Mouse (Mus musculus) intestine, postnatal 0 days (tissue): ENCODE data around the gene Wdr6. TPM values are rescaled to one million over a fixed set of nuclear protein-coding genes. Genes with fewer than 3 reads are reported as not detected.

Source experiments
- ATAC-seq: fragments of 200-750 bp; cut with Nextera tagmentation; 2 replicates; pipeline ENCODE4 v1.8.0; 2017; ENCODE audit warnings: mild to moderate bottlenecking, moderate TSS enrichment, moderate library complexity
- H3K27ac ChIP-seq: fragments of 300-500 bp; sonication (generic); 2 replicates; pipeline ENCODE4 v1.5.1; 2014; ENCODE audit warnings: mild to moderate bottlenecking, low read depth, low read length, moderate library complexity
- H3K27me3 ChIP-seq: fragments of 300-500 bp; sonication (generic); replicated peaks from 2 replicates; pipeline ENCODE4 v1.6.1; 2014; ENCODE audit warnings: low read length, mixed read lengths; ENCODE audit not compliant: control insufficient read depth, insufficient read depth
- H3K36me3 ChIP-seq: fragments of 300-500 bp; sonication (generic); 2 replicates; pipeline ENCODE4 v1.6.1; 2014; ENCODE audit warnings: mild to moderate bottlenecking, moderate library complexity; ENCODE audit not compliant: control insufficient read depth, insufficient read depth
- H3K4me1 ChIP-seq: fragments of 300-500 bp; sonication (generic); replicated peaks from 2 replicates; pipeline ENCODE4 v1.6.1; 2014; ENCODE audit warnings: antibody characterized with exemption, low read length, mixed read lengths; ENCODE audit not compliant: control insufficient read depth, insufficient read depth
- H3K4me2 ChIP-seq: fragments of 300-500 bp; sonication (generic); replicated peaks from 2 replicates; pipeline ENCODE4 v1.6.1; 2014; ENCODE audit warnings: low read depth, mild to moderate bottlenecking, moderate library complexity
- H3K4me3 ChIP-seq: fragments of 300-500 bp; sonication (generic); 2 replicates; pipeline ENCODE4 v1.5.1; 2014; ENCODE audit warnings: low read depth, low read length
- H3K9ac ChIP-seq: fragments of 300-500 bp; sonication (generic); 2 replicates; pipeline ENCODE4 v1.6.1; 2014; ENCODE audit warnings: mild to moderate bottlenecking, low read depth, low read length
- H3K9me3 ChIP-seq: fragments of 300-500 bp; sonication (generic); 2 replicates; pipeline ENCODE4 v1.6.1; 2016; ENCODE audit warnings: mixed run types; ENCODE audit not compliant: control insufficient read depth
- CTCF ChIP-seq: sonication (generic); IDR thresholded peaks from 2 replicates; pipeline ENCODE4 v1.5.1; 2016; ENCODE audit warnings: low read depth, mild to moderate bottlenecking, control low read depth, antibody characterized with exemption, moderate library complexity
- WGBS: fragments of 180-500 bp; shearing (Covaris S2); extraction: QIAGEN DNeasy Blood & Tissue Kit; methylation state at CpG from one replicate; pipeline ENCODE4 v1.1.7; 2014; 5-methylcytosine and 5-hydroxymethylcytosine counted together
- polyA plus RNA-seq: library from polyadenylated mRNA; unstranded; fragments of >200 nt; fragmentation: Nextera tagmentation; extraction: Ambion mirVana; gene quantifications from 2 replicates; pipeline ENCODE4 v1.2.1, GENCODE M21; 2015

Wdr6 gene
- polyA plus RNA-seq, 1 experiment from 2014 or later, result 16.7 TPM

GRCm38 (mm10) chr9:108574921-108575320, 3.6 kb downstream of the Wdr6 start:
- no peaks in the 10 kb centered on the region for H3K4me1 ChIP-seq
- 83% methylated on average over 12 of the region's 12 CpGs for WGBS
- no peak overlapping the region for H3K4me3 ChIP-seq
- H3K27me3 ChIP-seq, result no peaks in the 10 kb centered on the region
- TF ChIP-seq CTCF, result no peak
- no peak for ATAC-seq
- no peak overlapping the region for H3K27ac ChIP-seq
- H3K4me2 ChIP-seq, result no peak overlapping the region
- no peak overlapping the region for H3K9ac ChIP-seq
- no peaks in the 10 kb centered on the region for H3K9me3 ChIP-seq
- peaks cover 45% of the 10 kb centered on the region for H3K36me3 ChIP-seq

GRCm38 (mm10) chr9:108573774-108574690, 4.5 kb downstream of the Wdr6 start:
- Histone ChIP-seq H3K4me1 (0 out of 2 replicates have a peak, but pooled peaks cover 3% of the 10 kb centered on the region), H3K36me3 (peaks cover 45% of the 10 kb centered on the region), H3K4me2 (no peak overlapping the region), H3K4me3 (no peak overlapping the region), H3K9me3 (no peaks in the 10 kb centered on the region), H3K27me3 (no peaks in the 10 kb centered on the region), H3K27ac (no peak overlapping the region), H3K9ac (no peak overlapping the region)
- ATAC-seq, result no peak
- WGBS, result 62% methylated on average over 25 of the region's 26 CpGs
- TF ChIP-seq CTCF, result peak; percentile 82

- Histone ChIP-seq H3K4me1 (peaks cover 10% of the 10 kb centered on the region; the same call in 1 of the 2 replicates), H3K9me3 (no peaks in the 10 kb centered on the region), H3K9ac (no peak overlapping the region), H3K27me3 (no peaks in the 10 kb centered on the region), H3K36me3 (peaks cover 45% of the 10 kb centered on the region), H3K4me3 (no peak overlapping the region), H3K27ac (no peak overlapping the region), H3K4me2 (no peak overlapping the region)
- ATAC-seq, result no peak
- TF ChIP-seq CTCF, result no peak
- WGBS, result 73% methylated on average over 10 of the region's 10 CpGs
These were observed 6.2 kb downstream of the Wdr6 start for GRCm38 (mm10) chr9:108572321-108572720.

- Histone ChIP-seq H3K27ac (no peak overlapping the region), H3K4me3 (no peak overlapping the region), H3K36me3 (peaks cover 45% of the 10 kb centered on the region), H3K27me3 (no peaks in the 10 kb centered on the region), H3K4me2 (no peak overlapping the region), H3K9ac (no peak overlapping the region), H3K9me3 (no peaks in the 10 kb centered on the region), H3K4me1 (peaks cover 10% of the 10 kb centered on the region; the same call in 1 of the 2 replicates)
- 93% methylated on average over 16 of the region's 16 CpGs for WGBS
- no peak for TF ChIP-seq CTCF
- ATAC-seq, result no peak
These were observed 7.1 kb downstream of the Wdr6 start for GRCm38 (mm10) chr9:108571401-108571973.

- H3K4me3 ChIP-seq, result peak overlapping the region; percentile 65
- under 1% methylated on average over 40 of the region's 40 CpGs for WGBS
- H3K36me3 ChIP-seq, result peaks cover 33% of the 10 kb centered on the region
- H3K9ac ChIP-seq, result peak overlapping the region; percentile 45; the same call in 1 of the 2 replicates
- no peaks in the 10 kb centered on the region for H3K9me3 ChIP-seq
- H3K4me2 ChIP-seq, result peak overlapping the region; percentile 98
- H3K27ac ChIP-seq, result peak overlapping the region; percentile 42; the same call in 1 of the 2 replicates
- TF ChIP-seq CTCF, result peak; percentile 86
- ATAC-seq, result no peak
- no peaks in the 10 kb centered on the region for H3K27me3 ChIP-seq
- H3K4me1 ChIP-seq, result peaks cover 12% of the 10 kb centered on the region; the same call in 1 of the 2 replicates
These were observed 8.2 kb downstream of the Wdr6 start for GRCm38 (mm10) chr9:108570207-108570896.
